Mouse (Mus musculus): ENCODE data around the gene Ptchd1. TPM values are rescaled to one million over a fixed set of nuclear protein-coding genes. Genes with fewer than 3 reads are reported as not detected.

Gene Ptchd1
- total RNA-seq (2021): not detected in 2 replicates
- long read RNA-seq: 0 reads

GRCm38 (mm10) chrX:155623701-155624281 is at the start of gene Ptchd1:
TSS of gene Ptchd1 (minus strand) at chrX:155623814.
- DNase-seq: no peak

GRCm38 (mm10) chrX:155657971-155658370 is 34.4 kb upstream of the Ptchd1 start:
- DNase-seq: no peak

- no peak for DNase-seq
Observed at GRCm38 (mm10) chrX:155645975-155646374, 22.4 kb upstream of the Ptchd1 start.

GRCm38 (mm10) chrX:155643975-155644374 is 20.4 kb upstream of the Ptchd1 start:
- DNase-seq: no peak

DNA sequence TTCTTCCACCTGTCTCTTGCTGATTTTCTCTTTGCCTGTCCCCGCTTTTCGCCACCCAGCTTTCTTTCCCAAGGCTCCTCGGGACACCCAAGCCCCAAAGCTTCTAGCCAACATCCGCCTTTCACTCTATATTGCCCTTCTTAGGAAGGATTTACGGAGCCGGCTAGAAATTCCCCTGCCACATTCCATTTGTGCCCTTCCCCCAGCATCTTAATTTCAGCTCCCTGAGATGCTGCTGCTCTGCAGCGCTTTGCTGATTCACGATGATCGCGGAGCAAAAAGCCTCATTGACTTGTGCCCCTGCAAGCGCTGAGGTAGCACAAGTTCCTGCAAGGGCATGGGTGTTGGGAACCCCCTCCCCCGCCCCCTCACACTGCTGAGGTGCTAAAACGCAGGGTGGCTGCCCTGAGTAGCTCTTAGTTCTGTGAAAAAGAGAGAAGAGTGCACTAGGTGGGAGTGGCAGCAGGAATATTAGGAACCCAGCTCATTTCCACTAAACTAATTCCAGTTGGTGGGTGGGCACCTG is 2.1 kb upstream of the Ptchd1 start:
- no peak for DNase-seq

DNA sequence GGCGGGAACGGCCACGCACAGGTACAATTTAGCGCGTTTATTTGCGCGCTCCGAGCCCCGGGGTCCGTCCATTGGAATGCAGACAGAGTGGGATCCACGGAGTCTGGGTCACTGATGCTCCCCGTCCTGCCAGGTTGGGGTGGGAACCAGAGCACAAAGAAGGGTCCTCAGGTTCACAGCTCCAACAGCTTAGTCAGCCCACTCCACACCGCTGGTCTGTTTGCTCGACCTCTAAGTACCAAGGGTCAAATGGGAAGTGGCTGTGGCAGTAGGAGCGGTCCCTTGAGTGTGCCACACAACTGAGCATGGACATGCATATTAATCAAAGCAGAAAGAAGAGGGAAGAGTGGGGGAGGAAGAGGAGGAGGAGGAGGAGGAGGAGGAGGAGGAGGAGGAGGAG is 1.3 kb upstream of the Ptchd1 start:
- no peak for DNase-seq

DNA sequence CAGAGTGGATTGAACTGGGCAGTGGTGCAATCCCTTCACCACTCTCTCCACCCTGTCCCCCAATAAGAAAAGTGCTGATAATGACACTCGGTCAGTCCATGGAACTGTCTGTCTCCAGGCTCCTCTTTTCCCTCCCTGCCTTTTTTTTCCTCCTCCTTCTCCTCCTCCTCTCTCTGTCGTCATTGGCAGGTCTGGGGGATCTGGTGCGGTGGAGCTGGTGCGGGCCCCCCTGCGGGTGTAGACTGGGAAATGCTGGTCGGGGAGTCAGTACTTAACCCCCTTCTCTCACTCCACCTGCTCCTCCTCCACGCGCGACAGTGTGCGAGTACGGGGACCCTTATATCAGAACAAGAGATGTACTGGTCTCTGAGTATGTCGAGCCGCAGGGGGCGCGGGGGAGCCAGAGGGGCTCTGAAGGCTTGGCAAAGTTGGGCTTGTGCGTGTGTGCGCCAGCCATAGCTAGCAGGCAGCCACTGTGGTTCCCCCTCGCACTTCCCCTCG is 777 bp upstream of the Ptchd1 start, which contains the start of gene Gm15155:
Gene Gm15155, plus strand, starts transcription at position 401 of the 501 bp plus-strand sequence.
- no peak for DNase-seq

GRCm38 (mm10) chrX:155622961-155623599 is 534 bp downstream of the Ptchd1 start:
- DNase-seq: peak; percentile 3

DNA sequence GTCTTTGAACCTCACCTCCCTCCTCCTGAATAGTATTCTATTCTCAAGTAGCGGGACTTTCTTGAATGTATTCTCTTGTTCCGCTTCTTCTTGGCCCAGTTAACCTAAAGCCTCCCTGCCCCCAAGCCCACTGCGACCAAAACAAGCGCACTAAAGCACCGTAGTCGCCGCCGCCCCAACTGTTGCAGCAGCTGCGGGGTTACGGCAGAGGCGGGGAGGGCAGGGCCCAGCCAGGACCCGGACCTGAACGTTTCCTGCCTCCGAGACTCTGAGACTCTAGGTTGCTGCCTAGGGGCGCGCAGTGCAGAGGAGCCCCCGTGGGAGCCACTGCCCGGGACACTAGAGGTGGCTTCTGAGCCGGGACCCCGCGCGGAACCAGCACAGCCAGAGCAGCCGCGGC is 1.1 kb downstream of the Ptchd1 start:
- DNase-seq: no peak

DNA sequence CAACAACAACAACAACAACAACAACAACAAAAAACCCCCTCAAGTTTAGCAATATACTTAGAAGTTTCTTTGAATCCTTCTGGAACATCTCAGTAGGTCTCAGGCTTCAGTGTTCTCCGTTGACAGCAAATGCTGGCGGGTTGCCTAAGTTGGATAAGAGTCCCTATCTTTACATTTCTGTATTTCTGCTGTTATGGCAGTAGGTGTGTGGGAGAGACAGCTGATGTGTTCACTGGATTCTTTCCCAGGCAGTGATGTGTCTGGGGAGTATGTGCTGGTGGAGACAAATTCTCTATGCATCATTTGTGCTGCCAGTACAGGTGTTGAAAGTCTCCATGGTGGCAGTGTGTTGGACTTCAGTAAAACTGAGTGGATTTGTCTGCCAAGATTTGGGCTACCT is 22.4 kb downstream of the Ptchd1 start:
- DNase-seq: no peak

- DNase-seq: no peak
Observed at GRCm38 (mm10) chrX:155596390-155596789, 27.2 kb downstream of the Ptchd1 start.

DNA sequence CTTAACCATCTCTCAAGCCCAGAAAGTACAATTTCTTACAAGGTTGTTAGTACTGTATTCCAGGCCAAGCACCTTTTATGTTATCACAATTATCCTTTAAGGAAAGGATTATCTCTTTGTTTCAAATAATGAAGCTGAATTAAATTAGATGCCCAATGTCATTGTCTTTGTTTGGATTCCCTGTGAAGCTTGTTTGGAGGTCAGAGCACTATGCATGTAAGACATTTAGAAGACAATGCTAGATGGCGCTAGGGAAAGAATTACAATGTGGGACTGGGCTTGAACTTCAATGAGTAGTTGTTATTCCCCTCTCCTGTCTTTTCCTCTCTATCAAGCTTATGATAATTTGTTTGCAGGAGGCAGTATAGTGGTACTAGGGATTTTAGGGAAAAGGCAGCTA is 28.9 kb downstream of the Ptchd1 start:
- no peak for DNase-seq

DNA sequence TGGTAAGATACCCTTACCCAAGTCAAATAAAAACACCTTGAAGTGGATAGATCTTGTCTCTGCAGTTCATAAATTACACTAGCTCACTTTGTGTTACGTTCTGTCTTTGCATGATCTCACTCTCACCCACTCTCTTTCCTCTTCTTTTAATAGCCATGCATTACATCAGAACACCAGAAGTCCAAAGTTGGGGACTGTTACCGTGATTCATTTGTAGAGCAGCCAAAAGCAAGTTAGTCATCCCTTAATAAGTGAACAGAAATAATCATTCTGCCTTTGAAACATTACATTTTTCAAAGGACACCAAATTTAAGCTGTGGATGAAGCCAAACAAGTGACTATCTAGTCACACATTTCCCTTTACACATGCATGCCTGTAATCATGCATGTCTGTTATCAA is 31.1 kb downstream of the Ptchd1 start:
- no peak for DNase-seq

DNA sequence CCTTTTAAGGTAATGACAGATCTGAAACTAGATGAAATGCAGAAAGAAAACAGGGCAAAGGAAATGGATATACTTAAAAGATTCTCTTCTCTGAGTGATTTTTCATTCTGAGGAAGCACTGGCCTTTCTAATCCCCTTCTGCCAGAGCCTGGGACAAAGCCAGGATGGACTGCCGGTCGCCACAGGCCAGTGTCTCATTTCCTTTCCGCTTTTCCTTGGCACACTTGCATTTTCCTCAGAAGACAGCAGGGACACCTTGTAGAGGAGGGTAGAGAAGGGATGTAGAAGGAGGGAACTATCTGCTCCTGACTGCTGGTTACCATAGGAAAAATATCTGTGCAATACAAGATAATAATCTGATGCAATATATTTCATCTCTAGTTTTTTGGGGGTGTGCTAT is 32.1 kb downstream of the Ptchd1 start:
- DNase-seq: no peak

GRCm38 (mm10) chrX:155584586-155584985 is 39.0 kb downstream of the Ptchd1 start:
- no peak for DNase-seq

- no peak for DNase-seq
Observed at GRCm38 (mm10) chrX:155579791-155580190, 43.8 kb downstream of the Ptchd1 start.

GRCm38 (mm10) chrX:155572396-155572795 is 51.2 kb downstream of the Ptchd1 start:
- no peak for DNase-seq

- no peak for DNase-seq
Observed at GRCm38 (mm10) chrX:155543780-155544179, 79.8 kb downstream of the Ptchd1 start.

Other genes starting within 250 kb of the Ptchd1 start
- gene Gm15155, start 927 bp upstream of the Ptchd1 start, total RNA-seq (2021): not detected in 2 replicates

All from adrenal gland, postnatal 25 days (tissue).